Mouse (Mus musculus) MEL (cell line): ENCODE measurements around the gene Qtrt2.

Experiments
- CTCF ChIP-seq, 3 experiments: IDR thresholded peaks in 2 of 3; conservative IDR thresholded peaks in 1 of 3; 2 replicates each; pipeline ENCODE4 v1.5.1; 2011 to 2012; ENCODE audit warnings: low read length in 3 of 3, low read depth in 2 of 3, mild to moderate bottlenecking in 2 of 3, improper control_type of control experiment in 1 of 3, inconsistent platforms in 1 of 3, mixed read lengths in 1 of 3, moderate library complexity in 1 of 3; ENCODE audit not compliant: control insufficient read depth in 1 of 3, insufficient read depth in 1 of 3, poor library complexity in 1 of 3, severe bottlenecking in 1 of 3
- MAZ ChIP-seq: IDR thresholded peaks from 2 replicates; pipeline ENCODE4 v1.6.1; 2012; ENCODE audit warnings: low read depth, mild to moderate bottlenecking, inconsistent platforms, low read length, improper control_type of control experiment
- MEF2A ChIP-seq: IDR thresholded peaks from 2 replicates; pipeline ENCODE4 v1.6.1; 2014; ENCODE audit warnings: low read depth, mild to moderate bottlenecking, inconsistent platforms, low read length, improper control_type of control experiment; ENCODE audit not compliant: poor library complexity, insufficient replicate concordance, severe bottlenecking; ENCODE audit errors: extremely low read depth
- POLR2A ChIP-seq, 2 experiments: IDR thresholded peaks; 2 replicates each; pipeline ENCODE4 v1.6.1; 2011 to 2012; ENCODE audit warnings: low read length in 2 of 2, mild to moderate bottlenecking in 2 of 2, control low read depth in 1 of 2, improper control_type of control experiment in 1 of 2, low read depth in 1 of 2, moderate library complexity in 1 of 2; ENCODE audit not compliant: control insufficient read depth in 1 of 2, insufficient read depth in 1 of 2, poor library complexity in 1 of 2
- USF2 ChIP-seq, 2 experiments: IDR thresholded peaks; 2 replicates each; pipeline ENCODE4 v1.6.1; 2011 to 2012; ENCODE audit warnings: improper control_type of control experiment in 2 of 2, low read length in 2 of 2, borderline replicate concordance in 1 of 2, inconsistent platforms in 1 of 2, low read depth in 1 of 2, mild to moderate bottlenecking in 1 of 2; ENCODE audit not compliant: insufficient read depth in 1 of 2

DNA sequence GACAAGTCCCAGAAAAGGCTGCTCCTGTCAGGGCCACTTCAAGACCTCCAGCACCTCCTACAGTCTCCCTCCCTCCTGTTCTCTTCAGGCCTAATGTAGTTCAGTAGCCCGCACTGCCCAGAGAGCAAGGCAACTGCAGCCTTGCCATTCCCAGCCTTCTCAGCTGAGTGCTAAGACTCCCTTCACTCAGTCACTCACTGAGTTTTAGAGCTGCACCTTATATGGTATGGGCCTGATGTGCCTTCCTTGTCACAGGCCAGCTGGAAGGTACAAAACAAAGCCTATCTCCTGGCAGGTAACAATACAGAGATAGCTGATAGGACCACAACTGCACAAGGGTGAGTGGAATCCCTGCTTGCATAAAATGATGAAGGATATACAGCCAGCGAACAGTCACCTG is 45.8 kb upstream of the Qtrt2 start:
- no peak for TF ChIP-seq MEF2A
- TF ChIP-seq POLR2A (IDR thresholded peaks at IDR 0.05; ENCODE audit: control insufficient read depth in 1 of 2, insufficient read depth in 1 of 2, low read depth in 1 of 2, low read length in 2 of 2, poor library complexity in 1 of 2): no peak
- no peak for TF ChIP-seq MAZ
- TF ChIP-seq USF2 (IDR thresholded peaks at IDR 0.05; ENCODE audit: borderline replicate concordance in 1 of 2, insufficient read depth in 1 of 2, low read depth in 1 of 2, low read length in 2 of 2): no peak
- TF ChIP-seq CTCF (IDR thresholded peaks at IDR 0.05 in 2 of 3, conservative IDR thresholded peaks at IDR 0.05 in 1 of 3; ENCODE audit: control insufficient read depth in 1 of 3, insufficient read depth in 1 of 3, low read depth in 2 of 3, low read length in 3 of 3, poor library complexity in 1 of 3, severe bottlenecking in 1 of 3): no peak
